Mouse (Mus musculus) midbrain, postnatal 0 days (tissue): ENCODE data around the gene Gm10318. TPM values are rescaled to one million over a fixed set of nuclear protein-coding genes. Genes with fewer than 3 reads are reported as not detected.

ENCODE experiments used
- ATAC-seq: fragments of 200-750 bp; cut with Nextera tagmentation; 2 replicates; pipeline ENCODE4 v1.8.0; 2017; ENCODE audit warnings: moderate number of reproducible peaks, mild to moderate bottlenecking, moderate TSS enrichment, moderate library complexity; ENCODE audit not compliant: low FRiP score
- DNase-seq: peaks from one replicate; pipeline ENCODE4 v3.0.0-alpha.2; 2015; ENCODE audit warnings: low spot score
- H3K27ac ChIP-seq: fragments of 300-500 bp; sonication (generic); 2 replicates; pipeline ENCODE4 v1.5.1; 2014; ENCODE audit warnings: low read depth, mild to moderate bottlenecking, low read length, mixed read lengths
- H3K27me3 ChIP-seq: fragments of 300-500 bp; sonication (generic); 2 replicates; pipeline ENCODE4 v1.6.1; 2014; ENCODE audit warnings: low read length, control low read depth, mixed read lengths; ENCODE audit not compliant: insufficient read depth
- H3K36me3 ChIP-seq: fragments of 300-500 bp; sonication (generic); 2 replicates; pipeline ENCODE4 v1.6.1; 2014; ENCODE audit warnings: low read length, control low read depth, mixed read lengths; ENCODE audit not compliant: insufficient read depth
- H3K4me1 ChIP-seq: fragments of 300-500 bp; sonication (generic); 2 replicates; pipeline ENCODE4 v1.6.1; 2014; ENCODE audit warnings: mild to moderate bottlenecking, control low read depth, antibody characterized with exemption, low read length, mixed read lengths; ENCODE audit not compliant: insufficient read depth
- H3K4me2 ChIP-seq: fragments of 300-500 bp; sonication (generic); 2 replicates; pipeline ENCODE4 v1.6.1; 2014; ENCODE audit warnings: low read depth, mild to moderate bottlenecking, low read length, mixed read lengths; ENCODE audit not compliant: poor library complexity, severe bottlenecking
- H3K4me3 ChIP-seq: fragments of 300-500 bp; sonication (generic); 2 replicates; pipeline ENCODE4 v1.5.1; 2014; ENCODE audit warnings: low read depth, mild to moderate bottlenecking, low read length, moderate library complexity
- H3K9ac ChIP-seq: fragments of 300-500 bp; sonication (generic); replicated peaks from 2 replicates; pipeline ENCODE4 v1.6.1; 2014; ENCODE audit warnings: mild to moderate bottlenecking, low read length, moderate library complexity, mixed read lengths; ENCODE audit not compliant: poor library complexity, severe bottlenecking
- H3K9me3 ChIP-seq: fragments of 300-500 bp; sonication (generic); 2 replicates; pipeline ENCODE4 v1.6.1; 2016; ENCODE audit warnings: low read length, control low read depth
- CTCF ChIP-seq: IDR thresholded peaks from 2 replicates; pipeline ENCODE4 v1.5.1; 2016; ENCODE audit warnings: antibody characterized with exemption, mild to moderate bottlenecking
- WGBS: fragments of 180-500 bp; shearing (Covaris S2); extraction: QIAGEN DNeasy Blood & Tissue Kit; methylation state at CpG from one replicate; pipeline ENCODE4 v1.1.7; 2014; 5-methylcytosine and 5-hydroxymethylcytosine counted together
- polyA plus RNA-seq: library from polyadenylated mRNA; unstranded; fragments of >200 nt; fragmentation: Nextera tagmentation; extraction: Ambion mirVana; gene quantifications from 2 replicates; pipeline ENCODE4 v1.2.1, GENCODE M21; 2015
- total RNA-seq: library from RNA; depleted of rRNA; stranded (reverse); fragments of >200 nt; gene quantifications from 2 replicates; pipeline ENCODE4 v1.2.3, GENCODE M21; 2014; rRNA removed

Gene Gm10318
- not detected in 2 replicates for total RNA-seq
- not detected in 2 replicates for polyA plus RNA-seq

DNA sequence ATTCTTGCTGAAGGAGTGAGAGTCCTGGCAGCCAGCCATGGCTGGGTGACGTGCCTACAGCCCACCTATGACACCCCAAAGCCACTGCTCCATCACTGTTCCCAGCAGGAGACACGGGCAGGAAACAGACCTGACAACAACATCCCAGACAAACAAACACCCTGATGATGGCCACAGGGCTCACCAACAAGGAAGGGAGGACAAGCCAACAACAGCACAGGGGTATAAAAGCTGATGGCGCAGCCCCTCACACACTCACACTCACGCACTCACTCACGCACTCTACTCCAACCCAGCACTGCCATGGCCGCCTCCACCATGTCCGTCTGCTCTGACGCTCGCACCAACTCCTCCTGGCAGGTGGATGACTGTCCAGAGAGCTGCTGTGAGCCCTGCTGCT, at the start of gene Gm10318:
Gene Gm10318 (plus strand): TSS at position 301 of the 400 bp plus-strand sequence.
- ATAC-seq (no peak), DNase-seq (no peak)
- no peaks in the 10 kb centered on the region for H3K36me3 ChIP-seq
- H3K4me1 ChIP-seq, result no peaks in the 10 kb centered on the region
- H3K4me3 ChIP-seq, result no peak within 1 kb of the TSS
- WGBS, result 75% methylated on average over 9 of the region's 9 CpGs
- no peak within 1 kb of the TSS for H3K27ac ChIP-seq
- TF ChIP-seq CTCF, result no peak
- no peaks in the 10 kb centered on the region for H3K27me3 ChIP-seq
- no peaks in the 10 kb centered on the region for H3K9me3 ChIP-seq
- no peak within 1 kb of the TSS for H3K9ac ChIP-seq
- H3K4me2 ChIP-seq, result no peak within 1 kb of the TSS

DNA sequence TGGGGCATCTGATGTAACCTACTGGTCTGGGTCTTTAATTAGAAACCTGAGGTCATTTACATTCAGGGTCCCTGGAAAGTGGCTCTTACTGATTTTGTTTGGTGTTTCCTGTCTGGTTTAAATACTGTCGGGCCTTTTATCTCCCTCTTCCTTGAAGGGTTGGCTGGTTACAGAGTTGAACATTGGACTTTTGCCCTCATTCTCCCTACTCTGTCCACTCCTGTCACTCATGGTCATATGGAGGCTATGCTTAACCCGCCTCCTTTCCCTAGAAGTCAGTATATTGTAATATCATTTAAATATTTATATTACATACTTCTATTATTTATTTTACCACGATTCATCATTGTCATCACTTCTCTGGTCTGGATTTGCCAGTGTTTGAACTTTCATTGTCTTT, 48.6 kb upstream of the Gm10318 start:
- Histone ChIP-seq H3K4me3 (no peak overlapping the region), H3K36me3 (no peaks in the 10 kb centered on the region), H3K9me3 (no peaks in the 10 kb centered on the region), H3K4me1 (no peaks in the 10 kb centered on the region), H3K27me3 (no peaks in the 10 kb centered on the region), H3K27ac (no peak overlapping the region), H3K9ac (no peak overlapping the region), H3K4me2 (no peak overlapping the region)
- TF ChIP-seq CTCF, result no peak
- ATAC-seq (no peak), DNase-seq (no peak)
- 80% methylated on average over 3 of the region's 3 CpGs for WGBS

- WGBS, result 75% methylated on average over 5 of the region's 5 CpGs
Observed at GRCm38 (mm10) chr10:77811743-77812142, 40.9 kb upstream of the Gm10318 start, which contains the start of gene Gm9507. Gene Gm9507 (minus strand): TSS chr10:77811843.

DNA sequence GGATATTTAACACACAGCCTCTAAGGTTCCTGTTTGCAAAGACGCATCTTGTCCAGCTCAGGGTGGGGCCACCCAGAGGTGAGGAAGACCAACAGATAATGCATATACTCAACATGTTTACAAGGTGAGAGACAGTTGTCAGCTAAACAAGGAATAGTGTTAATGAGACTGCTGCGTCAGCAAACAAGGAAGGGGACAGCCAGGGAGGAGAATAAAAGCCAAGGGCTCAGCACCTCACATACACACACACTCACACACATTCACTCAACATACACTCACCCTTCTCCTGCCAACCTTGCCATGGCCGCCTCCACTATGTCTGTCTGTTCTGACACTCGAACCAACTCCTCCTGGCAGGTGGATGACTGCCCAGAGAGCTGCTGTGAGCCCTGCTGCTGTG, 38.3 kb upstream of the Gm10318 start, which contains the start of gene Gm2696:
Gene Gm2696 (plus strand): TSS at position 301 of the 400 bp plus-strand sequence.
- no peak within 1 kb of the TSS for H3K9ac ChIP-seq
- TF ChIP-seq CTCF, result no peak
- H3K4me2 ChIP-seq, result no peak within 1 kb of the TSS
- H3K27me3 ChIP-seq, result no peaks in the 10 kb centered on the region; the same call in 1 of the 2 replicates
- no peaks in the 10 kb centered on the region for H3K4me1 ChIP-seq
- no peak within 1 kb of the TSS for H3K27ac ChIP-seq
- WGBS, result 55% methylated on average over 4 of the region's 4 CpGs
- no peaks in the 10 kb centered on the region for H3K36me3 ChIP-seq
- DNase-seq (no peak), ATAC-seq (no peak)
- H3K4me3 ChIP-seq, result no peak within 1 kb of the TSS
- H3K9me3 ChIP-seq, result no peaks in the 10 kb centered on the region

More at GRCm38 (mm10) chr10:77811743-77812142, 40.9 kb upstream of the Gm10318 start, which contains the start of gene Gm9507:
- Histone ChIP-seq H3K4me3 (no peak within 1 kb of the TSS), H3K9me3 (no peaks in the 10 kb centered on the region), H3K27ac (no peak within 1 kb of the TSS), H3K27me3 (no peaks in the 10 kb centered on the region), H3K36me3 (no peaks in the 10 kb centered on the region), H3K9ac (no peak within 1 kb of the TSS), H3K4me2 (no peak within 1 kb of the TSS), H3K4me1 (no peaks in the 10 kb centered on the region)
- ATAC-seq (no peak), DNase-seq (no peak)
- TF ChIP-seq CTCF, result no peak

GRCm38 (mm10) chr10:77815514-77815913, 37.1 kb upstream of the Gm10318 start:
- 35% methylated on average over 5 of the region's 5 CpGs for WGBS
- peak; percentile 73 for TF ChIP-seq CTCF
- no peak for ATAC-seq

GRCm38 (mm10) chr10:77818523-77818922, 34.1 kb upstream of the Gm10318 start:
- no peak for TF ChIP-seq CTCF
- peak; percentile 61 for ATAC-seq
- 98% methylated on average over 4 of the region's 4 CpGs for WGBS

More at GRCm38 (mm10) chr10:77815514-77815913, 37.1 kb upstream of the Gm10318 start:
- H3K4me2 ChIP-seq, result no peak overlapping the region
- no peaks in the 10 kb centered on the region for H3K9me3 ChIP-seq
- no peaks in the 10 kb centered on the region; the same call in 1 of the 2 replicates for H3K27me3 ChIP-seq
- no peaks in the 10 kb centered on the region for H3K36me3 ChIP-seq
- DNase-seq, result peak; percentile 36
- H3K27ac ChIP-seq, result no peak overlapping the region
- H3K4me1 ChIP-seq, result no peaks in the 10 kb centered on the region
- H3K4me3 ChIP-seq, result no peak overlapping the region
- H3K9ac ChIP-seq, result no peak overlapping the region

More at GRCm38 (mm10) chr10:77818523-77818922, 34.1 kb upstream of the Gm10318 start:
- Histone ChIP-seq H3K4me1 (no peaks in the 10 kb centered on the region), H3K27me3 (no peaks in the 10 kb centered on the region; the same call in 1 of the 2 replicates), H3K4me2 (no peak overlapping the region), H3K9me3 (no peaks in the 10 kb centered on the region), H3K9ac (no peak overlapping the region), H3K27ac (no peak overlapping the region), H3K36me3 (no peaks in the 10 kb centered on the region), H3K4me3 (no peak overlapping the region)
- DNase-seq, result no peak
